Mouse (Mus musculus): ENCODE results near the gene Pon2.

DNA sequence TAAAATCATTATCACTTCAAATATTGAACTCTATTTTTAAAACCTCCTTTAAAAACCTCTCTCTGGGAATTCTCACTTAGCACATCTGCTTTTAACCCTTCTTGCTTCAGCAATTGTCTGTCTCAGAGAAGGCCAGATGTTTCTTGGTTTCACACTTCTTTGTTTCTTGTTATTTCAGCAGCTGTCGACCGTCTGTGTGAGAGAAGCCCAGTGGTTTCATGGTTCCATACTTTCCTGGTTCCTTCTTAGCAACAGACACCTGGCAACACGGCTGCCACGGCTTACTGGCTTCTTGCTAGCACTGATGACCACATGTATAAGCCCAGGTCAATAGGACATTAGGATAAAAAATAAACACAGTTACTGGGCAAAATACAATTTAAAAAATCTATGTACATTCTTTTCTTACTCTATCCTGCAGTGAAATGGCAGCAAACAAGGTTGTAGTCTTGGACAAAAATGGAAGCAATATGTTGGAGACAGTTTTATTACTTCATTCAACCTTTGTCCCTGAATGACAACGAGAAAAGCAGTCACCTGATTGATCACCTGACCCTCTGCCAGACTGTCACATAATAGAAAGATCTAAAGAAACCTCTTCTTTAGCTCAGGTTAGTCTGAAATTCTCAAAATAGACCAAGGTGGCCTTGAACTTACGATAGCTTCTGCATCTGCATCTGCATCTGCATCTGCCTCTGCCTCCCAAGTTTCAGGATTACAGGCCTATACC is 17.5 kb downstream of the Pon2 start:
- TF ChIP-seq CTCF (IDR thresholded peaks at IDR 0.05; ENCODE audit: low read depth, low read length) = no peak
- TF ChIP-seq POLR2A (IDR thresholded peaks at IDR 0.05; ENCODE audit: extremely low read depth, insufficient read depth, low read length) = no peak
